Mouse (Mus musculus) olfactory bulb, adult 2 months (tissue): Measurements from ENCODE around the gene Dpm2.

Experiments used
- CTCF ChIP-seq: fragments of 200-500 bp; IDR thresholded peaks from 2 replicates; pipeline ENCODE4 v1.5.1; 2012; ENCODE audit warnings: low read depth, mild to moderate bottlenecking, low read length, moderate library complexity; ENCODE audit not compliant: insufficient read depth
- POLR2A ChIP-seq: fragments of 200-500 bp; IDR thresholded peaks from 2 replicates; pipeline ENCODE4 v1.6.1; 2012; ENCODE audit warnings: mild to moderate bottlenecking, low read depth, low read length, moderate library complexity; ENCODE audit not compliant: insufficient read depth

DNA sequence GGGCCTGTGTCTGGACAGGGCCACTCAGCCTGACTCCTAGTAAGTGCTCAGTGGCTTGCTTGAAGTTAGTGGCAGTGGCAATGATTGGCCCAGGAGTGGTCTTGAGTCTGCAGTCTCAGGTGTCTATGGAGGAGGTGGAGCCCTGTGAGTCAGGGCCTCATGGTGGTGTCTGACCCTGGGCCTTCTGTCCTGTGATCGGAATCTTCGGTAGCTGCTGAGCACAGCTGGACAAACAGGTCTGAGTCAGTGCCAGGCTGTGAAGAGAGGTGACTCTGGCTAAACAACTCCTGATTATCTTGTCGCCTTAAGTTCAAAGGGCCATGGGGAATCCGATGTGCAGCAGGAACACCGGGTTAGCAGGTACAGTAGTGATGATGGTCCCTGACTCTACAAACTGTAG, 23.3 kb upstream of the Dpm2 start:
- TF ChIP-seq CTCF (no peak), POLR2A (no peak)
